Mouse (Mus musculus) layer of hippocampus, adult 8-10 months (tissue): ENCODE data around the gene 6030458C11Rik. TPM values are rescaled to one million over a fixed set of nuclear protein-coding genes. Genes with fewer than 3 reads are reported as not detected.
"Not testable (repeated sequence)": the region's sequence is repeated elsewhere in the genome, so short reads cannot be mapped to it uniquely, and the experiment has no call there.

Source experiments
- DNase-seq, 2 experiments: peaks; one replicate each; pipeline ENCODE4 v3.0.0; 2022; ENCODE audit warnings: low spot score in 2 of 2
- total RNA-seq, 4 experiments: library from RNA; stranded (reverse); gene quantifications; 2 replicates each; pipeline ENCODE4 v1.2.4; 2022

6030458C11Rik gene
- total RNA-seq, 4 experiments from 2014 or later, result 25.5 to 31.1 (median 28.5) TPM

- DNase-seq, result no peak
These were observed 1.7 kb downstream of the 6030458C11Rik start for GRCm38 (mm10) chr15:12822416-12823395.

GRCm38 (mm10) chr15:12817592-12817991 lies 6.9 kb downstream of the 6030458C11Rik start:
- DNase-seq, result no peak

DNA sequence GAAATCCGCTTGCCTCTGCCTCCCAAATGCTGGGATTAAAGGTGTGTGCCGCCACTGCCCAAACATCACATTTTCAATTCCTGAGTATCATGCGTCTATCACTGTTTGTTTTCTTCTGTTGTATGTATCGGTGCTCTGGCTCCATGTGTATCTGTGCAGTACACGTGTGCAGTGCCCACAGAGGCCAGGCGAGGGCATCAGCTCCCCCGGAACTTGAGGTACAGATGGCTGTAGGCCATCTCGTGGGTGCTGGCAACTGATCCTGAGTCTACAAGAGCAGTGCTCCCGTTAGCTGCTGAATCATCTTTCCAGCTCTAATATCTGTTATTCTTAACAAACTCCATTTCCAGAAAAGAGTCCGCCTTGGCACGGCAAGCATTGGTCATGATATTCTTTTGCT lies 11.8 kb downstream of the 6030458C11Rik start:
- DNase-seq, result no peak

- no peak for DNase-seq
These were observed 15.1 kb downstream of the 6030458C11Rik start for GRCm38 (mm10) chr15:12809305-12809704.

GRCm38 (mm10) chr15:12807088-12807487 lies 17.4 kb downstream of the 6030458C11Rik start:
- no peak for DNase-seq

GRCm38 (mm10) chr15:12805071-12805470 lies 19.4 kb downstream of the 6030458C11Rik start:
- DNase-seq, result no peak

GRCm38 (mm10) chr15:12801142-12801506 lies 23.3 kb downstream of the 6030458C11Rik start:
- DNase-seq, result not testable (repeated sequence)

DNA sequence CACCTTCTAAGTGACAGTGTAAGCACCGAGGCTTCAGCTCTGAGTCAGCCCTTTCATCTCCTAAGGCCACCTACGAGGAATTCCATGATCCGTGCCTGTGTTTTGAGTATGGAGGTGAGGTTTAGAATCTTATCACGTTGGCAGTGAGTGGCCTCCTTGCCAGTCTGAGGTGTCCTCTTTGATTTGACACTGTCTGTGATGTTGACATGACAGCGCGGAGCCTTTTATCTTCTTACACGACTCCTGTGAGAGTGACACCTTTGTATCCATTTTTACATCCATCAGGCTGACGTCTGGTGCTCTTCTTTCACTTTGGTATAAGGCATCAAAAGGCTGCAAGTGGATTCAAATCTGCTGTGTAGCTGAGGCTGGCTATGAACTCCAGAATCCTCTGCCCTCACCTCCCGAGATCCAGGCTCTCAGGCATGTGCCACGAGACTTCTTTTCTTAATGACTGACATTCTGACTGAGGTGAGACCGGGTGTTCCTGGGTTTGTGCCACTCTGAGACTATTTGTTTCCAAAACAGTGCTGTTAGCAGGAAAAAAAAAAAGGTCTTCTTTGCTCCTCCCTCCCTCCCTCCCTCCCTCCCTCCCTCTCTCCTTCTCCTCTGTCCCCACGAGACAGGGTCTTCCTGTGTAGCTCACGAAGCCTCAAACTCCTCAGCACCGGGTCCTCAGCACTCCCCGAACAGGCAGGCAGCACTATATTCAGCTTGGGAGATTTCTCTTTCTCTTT lies 23.9 kb downstream of the 6030458C11Rik start:
- no peak for DNase-seq

GRCm38 (mm10) chr15:12798043-12798442 lies 26.4 kb downstream of the 6030458C11Rik start:
- DNase-seq, result no peak

- no peak for DNase-seq
These were observed 28.5 kb downstream of the 6030458C11Rik start for GRCm38 (mm10) chr15:12795909-12796470.

DNA sequence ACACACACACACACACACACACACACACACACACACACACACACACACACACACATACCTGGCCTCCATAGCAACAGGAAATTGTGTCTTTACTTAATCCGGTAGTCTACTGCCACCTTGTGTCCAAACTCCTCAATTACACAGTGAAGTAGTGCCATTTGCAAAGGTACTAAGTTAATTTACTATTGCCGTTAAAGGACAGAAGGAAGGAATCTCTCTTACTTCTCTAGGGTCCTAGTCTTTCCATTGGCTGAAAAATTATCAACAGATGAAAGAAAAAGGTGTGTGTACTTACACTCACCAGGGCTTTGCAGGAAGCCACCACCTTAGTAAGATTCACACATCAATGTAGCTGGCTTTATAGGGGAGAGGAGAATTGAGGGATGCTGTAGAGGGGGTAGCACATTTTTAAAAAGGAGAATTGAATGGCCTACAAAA lies 29.0 kb downstream of the 6030458C11Rik start:
- DNase-seq, result peak; percentile 25 to 63

- DNase-seq, result no peak
These were observed 30.1 kb downstream of the 6030458C11Rik start for GRCm38 (mm10) chr15:12794311-12794710.

GRCm38 (mm10) chr15:12789406-12789867 lies 35.0 kb downstream of the 6030458C11Rik start:
- no peak for DNase-seq

- no peak for DNase-seq
These were observed 35.9 kb downstream of the 6030458C11Rik start for GRCm38 (mm10) chr15:12788536-12788935.

- DNase-seq, result no peak
These were observed 42.6 kb downstream of the 6030458C11Rik start for GRCm38 (mm10) chr15:12781729-12782326.

GRCm38 (mm10) chr15:12781296-12781695 lies 43.2 kb downstream of the 6030458C11Rik start:
- no peak for DNase-seq

GRCm38 (mm10) chr15:12774149-12774753 lies 50.2 kb downstream of the 6030458C11Rik start:
- DNase-seq, result no peak

GRCm38 (mm10) chr15:12770958-12771357 lies 53.5 kb downstream of the 6030458C11Rik start:
- peak; percentile 69 to 74 for DNase-seq

DNA sequence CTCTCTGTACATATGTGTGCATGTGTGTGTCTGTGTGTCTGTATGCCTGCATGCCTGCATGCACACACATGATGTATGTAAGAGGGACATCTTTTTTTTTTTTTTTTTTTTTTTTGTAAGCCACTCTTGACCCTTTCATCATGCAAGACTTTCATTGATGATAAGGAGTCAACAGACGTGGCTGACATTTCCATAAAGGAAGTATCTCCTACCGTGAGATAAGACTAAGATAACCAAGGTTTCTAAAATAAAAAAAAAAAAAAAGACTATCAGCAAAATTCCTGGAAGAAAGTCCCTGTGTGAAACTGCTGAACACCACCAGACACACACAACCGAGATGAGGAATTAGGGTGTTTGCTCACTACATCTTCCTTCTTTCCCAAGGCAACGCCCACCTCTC lies 57.6 kb downstream of the 6030458C11Rik start:
- DNase-seq, result no peak

GRCm38 (mm10) chr15:12763147-12763546 lies 61.3 kb downstream of the 6030458C11Rik start:
- DNase-seq, result no peak
